25 mouse cellular contexts compared by ENCODE assay signal in the genomic region with DNA sequence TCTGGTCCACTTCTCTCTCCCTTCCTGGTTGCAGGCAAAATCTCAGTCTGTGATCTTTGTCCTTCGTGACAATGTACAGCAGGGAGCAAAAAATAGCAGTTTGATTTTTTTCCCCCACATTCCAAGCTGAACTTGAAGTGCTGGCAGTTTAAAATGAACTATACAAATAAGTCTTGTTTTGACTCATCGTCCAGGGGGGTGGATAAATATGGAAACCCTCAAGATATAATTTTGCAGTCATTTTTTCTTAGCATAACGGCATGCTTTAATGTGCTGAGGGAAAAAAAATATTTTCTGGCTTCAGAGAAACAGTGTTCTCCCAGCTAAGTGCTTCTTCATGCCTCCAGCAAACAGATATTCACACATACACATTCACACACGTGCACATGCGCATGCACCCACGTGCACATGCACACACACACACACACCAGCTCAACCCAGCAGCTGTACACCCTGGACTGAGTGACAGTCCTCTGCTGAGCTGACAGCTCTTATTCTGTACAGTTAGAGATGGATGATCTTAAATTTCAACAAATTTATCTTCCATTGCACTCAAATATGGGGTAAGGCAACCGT.
DNase-seq lines count a peak whose midpoint lies in the region; ATAC-seq and TF ChIP-seq lines count a peak whose summit lies in the region.
"Had no signal": no experiment of that assay in that cellular context is flagged by ENCODE, and none has a peak within 500 bp of the region (broad histone marks: within the 10 kb centered on the region; RNA-seq: fewer than 3 reads in every experiment).

No protein-coding gene starts in this region.

- H3K9ac ChIP-seq in embryonic facial prominence, embryonic 15.5 days = no peak overlapping the region
- H3K9ac ChIP-seq: heart, embryonic 15.5 days; hindbrain, embryonic 14.5 days; liver, embryonic 15.5 days; lung, embryonic 15.5 days; neural tube, embryonic 12.5 days had no signal

- DNase-seq in left cerebral cortex, adult 2 months (ENCODE audit: extremely low spot score in 1 of 2, low spot score in 2 of 2) = no peak
- no peak for DNase-seq in left cerebral cortex, adult 11 months (ENCODE audit: low spot score)
- peak; percentile 66 for DNase-seq in NIH3T3 (ENCODE audit: low read depth)
- peak; percentile 42 to 48 for DNase-seq in right cerebral cortex, postnatal 36 days (ENCODE audit: low spot score in 2 of 2)
- DNase-seq in layer of hippocampus, adult 9-11 months = no peak
- no peak for DNase-seq in gastrocnemius, postnatal 14 days
- DNase-seq: adrenal gland, adult 8-10 months; cerebellum, adult 2 months; cerebellum, postnatal 25 days; embryo, embryonic 11 days; heart, postnatal 36 days; kidney, adult 8-10 months; kidney, postnatal 10 days; liver; lung, postnatal 4 days; midbrain, embryonic 14.5 days; spleen, adult 18-20 months had no signal

- H3K4me1 ChIP-seq in embryonic facial prominence, embryonic 15.5 days = peaks cover 9% of the 10 kb centered on the region; the same call in 1 of the 2 replicates
- H3K4me1 ChIP-seq: liver, embryonic 15.5 days; neural tube, embryonic 12.5 days had no signal

- H3K27ac ChIP-seq in left cerebral cortex, adult 2 months = peak overlapping the region; percentile 84
- H3K27ac ChIP-seq in embryonic facial prominence, embryonic 15.5 days (replicated peaks) = peak overlapping the region; percentile 13; the same call in 1 of the 2 replicates
- H3K27ac ChIP-seq: heart, embryonic 15.5 days; hindbrain, embryonic 14.5 days; limb, embryonic 10.5 days; liver, embryonic 15.5 days; lung, embryonic 15.5 days; neural tube, embryonic 12.5 days had no signal

- no peak for TF ChIP-seq CTCF in left cerebral cortex, adult 2 months (IDR thresholded peaks at IDR 0.05)

- intact Hi-C loops in left cerebral cortex, adult 2 months (cut with DNase I) = loop anchor here (2.0 to 5.0 kb wide), 2 partner anchors 241 to 265 kb away; no protein-coding TSS in a partner anchor
- intact Hi-C loops in gastrocnemius, postnatal 14 days (cut with DNase I; ENCODE audit: low total_unique reads) = no loop called here

- no peaks in the 10 kb centered on the region for H3K36me3 ChIP-seq in embryonic facial prominence, embryonic 15.5 days
- H3K36me3 ChIP-seq: G1E; heart, embryonic 15.5 days; limb, embryonic 10.5 days; liver, embryonic 15.5 days; lung, embryonic 15.5 days; neural tube, embryonic 12.5 days had no signal

- no peak overlapping the region for H3K4me2 ChIP-seq in embryonic facial prominence, embryonic 15.5 days (replicated peaks)
- H3K4me2 ChIP-seq: heart, embryonic 15.5 days; hindbrain, embryonic 14.5 days; liver, embryonic 15.5 days; lung, embryonic 15.5 days; neural tube, embryonic 12.5 days had no signal

- 45% methylated on average over 7 of the region's 7 CpGs for WGBS in embryonic facial prominence, embryonic 15.5 days

- no peaks in the 10 kb centered on the region; the same call in 1 of the 2 replicates for H3K27me3 ChIP-seq in embryonic facial prominence, embryonic 15.5 days
- H3K27me3 ChIP-seq: heart, embryonic 15.5 days; liver, embryonic 15.5 days; lung, embryonic 15.5 days; neural tube, embryonic 12.5 days had no signal

- H3K4me3 ChIP-seq in left cerebral cortex, adult 2 months = no peak overlapping the region
- no peak overlapping the region for H3K4me3 ChIP-seq in embryonic facial prominence, embryonic 15.5 days (replicated peaks)
- H3K4me3 ChIP-seq: heart, embryonic 15.5 days; limb, embryonic 10.5 days; liver, embryonic 15.5 days; lung, embryonic 15.5 days; neural tube, embryonic 12.5 days had no signal

- no peak for ATAC-seq in embryonic facial prominence, embryonic 15.5 days (ENCODE audit: insufficient number of reproducible peaks, low FRiP score, low TSS enrichment, low read depth)

- no peaks in the 10 kb centered on the region for H3K9me3 ChIP-seq in embryonic facial prominence, embryonic 15.5 days (replicated peaks)
- H3K9me3 ChIP-seq: heart, embryonic 15.5 days; limb, embryonic 10.5 days; liver, embryonic 15.5 days; lung, embryonic 15.5 days; neural tube, embryonic 12.5 days had no signal

Comparison
In these comparisons a context has a peak if more than half of its experiments do, and no peak if none do; other contexts are left out.
1. DNase-seq: peak in NIH3T3 (single experiment) and right cerebral cortex, postnatal 36 days (2 of 2); none in left cerebral cortex, adult 2 months (0 of 2), left cerebral cortex, adult 11 months (single experiment), layer of hippocampus, adult 9-11 months (single experiment) and gastrocnemius, postnatal 14 days (single experiment).